Mouse (Mus musculus) lung, postnatal 10 days (tissue): Measurements from ENCODE around the gene Mcur1.

Experiments used
- DNase-seq: peaks from one replicate; pipeline ENCODE4 v3.0.0; 2021

Gene Mcur1

GRCm38 (mm10) chr13:43559711-43560457, at the start of gene Mcur1:
Mcur1 (minus strand) TSS chr13:43560191.
- DNase-seq = peak; percentile 97

GRCm38 (mm10) chr13:43608854-43609253, 48.9 kb upstream of the Mcur1 start:
- no peak for DNase-seq

- peak; percentile 16 for DNase-seq
Measured at GRCm38 (mm10) chr13:43603042-43603441, 43.1 kb upstream of the Mcur1 start.

- no peak for DNase-seq
Measured at GRCm38 (mm10) chr13:43602440-43602839, 42.4 kb upstream of the Mcur1 start.

- no peak for DNase-seq
Measured at GRCm38 (mm10) chr13:43600967-43601366, 41.0 kb upstream of the Mcur1 start.

GRCm38 (mm10) chr13:43595896-43596295, 35.9 kb upstream of the Mcur1 start:
- peak; percentile 70 for DNase-seq

- DNase-seq = no peak
Measured at GRCm38 (mm10) chr13:43592681-43593068, 32.7 kb upstream of the Mcur1 start.

- no peak for DNase-seq
Measured at GRCm38 (mm10) chr13:43591828-43592680, 32.1 kb upstream of the Mcur1 start.

GRCm38 (mm10) chr13:43587844-43588840, 28.2 kb upstream of the Mcur1 start:
- no peak for DNase-seq

- DNase-seq = no peak
Measured at GRCm38 (mm10) chr13:43586966-43587365, 27.0 kb upstream of the Mcur1 start.

- no peak for DNase-seq
Measured at GRCm38 (mm10) chr13:43585335-43585734, 25.3 kb upstream of the Mcur1 start.

- DNase-seq = no peak
Measured at GRCm38 (mm10) chr13:43583504-43583903, 23.5 kb upstream of the Mcur1 start.

- DNase-seq = no peak
Measured at GRCm38 (mm10) chr13:43582961-43583360, 23.0 kb upstream of the Mcur1 start.

GRCm38 (mm10) chr13:43580661-43581060, 20.7 kb upstream of the Mcur1 start:
- DNase-seq = no peak

- peak; percentile 62 for DNase-seq
Measured at GRCm38 (mm10) chr13:43579740-43580139, 19.7 kb upstream of the Mcur1 start.

GRCm38 (mm10) chr13:43577766-43578165, 17.8 kb upstream of the Mcur1 start:
- DNase-seq = no peak

GRCm38 (mm10) chr13:43577254-43577653, 17.3 kb upstream of the Mcur1 start:
- DNase-seq = peak; percentile 34

GRCm38 (mm10) chr13:43575431-43575830, 15.4 kb upstream of the Mcur1 start:
- DNase-seq = no peak

- DNase-seq = no peak
Measured at GRCm38 (mm10) chr13:43573979-43574378, 14.0 kb upstream of the Mcur1 start.

GRCm38 (mm10) chr13:43567141-43567891, 7.3 kb upstream of the Mcur1 start:
- DNase-seq = peak; percentile 37

GRCm38 (mm10) chr13:43566184-43566583, 6.2 kb upstream of the Mcur1 start:
- no peak for DNase-seq

GRCm38 (mm10) chr13:43565346-43565745, 5.4 kb upstream of the Mcur1 start:
- DNase-seq = peak; percentile 88
